Mouse (Mus musculus): ENCODE data around the gene Gm30191. TPM values are rescaled to one million over a fixed set of nuclear protein-coding genes. Genes with fewer than 3 reads are reported as not detected.
A peak's percentile ranks its signal among the peaks of the same experiment; 100 is the strongest.

Gm30191 gene
- polyA plus RNA-seq, 1 experiment from 2014 or later: not detected

- no peak for ATAC-seq (ENCODE audit: insufficient number of reproducible peaks, low FRiP score, low TSS enrichment, low read depth)
- peaks cover 12% of the 10 kb centered on the region for H3K36me3 ChIP-seq
- peaks cover 4% of the 10 kb centered on the region; the same call in 1 of the 2 replicates for H3K4me1 ChIP-seq
- WGBS: 14% methylated on average over 13 of the region's 13 CpGs
- peak overlapping the region; percentile 38 for H3K4me2 ChIP-seq
- H3K4me3 ChIP-seq: peak overlapping the region; percentile 11; the same call in 1 of the 2 replicates
- H3K27me3 ChIP-seq: no peaks in the 10 kb centered on the region
- no peak overlapping the region for H3K27ac ChIP-seq
- no peaks in the 10 kb centered on the region for H3K9me3 ChIP-seq
- no peak overlapping the region for H3K9ac ChIP-seq
These were observed 26.1 kb downstream of the Gm30191 start for GRCm38 (mm10) chr4:134272731-134273416.

- Histone ChIP-seq H3K4me1 (peaks cover 4% of the 10 kb centered on the region; the same call in 1 of the 2 replicates), H3K27ac (peak overlapping the region; percentile 34; the same call in 1 of the 2 replicates), H3K36me3 (peaks cover 19% of the 10 kb centered on the region), H3K4me3 (peak overlapping the region; percentile 11; the same call in 1 of the 2 replicates), H3K27me3 (no peaks in the 10 kb centered on the region), H3K9me3 (no peaks in the 10 kb centered on the region), H3K9ac (no peak overlapping the region), H3K4me2 (peak overlapping the region; percentile 38)
- ATAC-seq (ENCODE audit: insufficient number of reproducible peaks, low FRiP score, low TSS enrichment, low read depth): no peak
- WGBS: 4% methylated on average over 14 of the region's 14 CpGs
These were observed 26.9 kb downstream of the Gm30191 start for GRCm38 (mm10) chr4:134273417-134274345.

- Histone ChIP-seq H3K27me3 (no peaks in the 10 kb centered on the region), H3K36me3 (peaks cover 30% of the 10 kb centered on the region), H3K9me3 (no peaks in the 10 kb centered on the region), H3K4me2 (no peak overlapping the region), H3K9ac (no peak overlapping the region), H3K4me3 (no peak overlapping the region), H3K27ac (no peak overlapping the region), H3K4me1 (peaks cover 24% of the 10 kb centered on the region)
- no peak for ATAC-seq (ENCODE audit: insufficient number of reproducible peaks, low FRiP score, low TSS enrichment, low read depth)
- 86% methylated on average over 2 of the region's 2 CpGs for WGBS
These were observed 38.2 kb downstream of the Gm30191 start for GRCm38 (mm10) chr4:134284942-134285341.

GRCm38 (mm10) chr4:134286226-134287167, 39.8 kb downstream of the Gm30191 start:
- H3K4me1 ChIP-seq: peaks cover 24% of the 10 kb centered on the region
- no peaks in the 10 kb centered on the region for H3K27me3 ChIP-seq
- H3K36me3 ChIP-seq: peaks cover 19% of the 10 kb centered on the region
- ATAC-seq (ENCODE audit: insufficient number of reproducible peaks, low FRiP score, low TSS enrichment, low read depth): peak; percentile 30
- peak overlapping the region; percentile 99 for H3K27ac ChIP-seq
- 3% methylated on average over 54 of the region's 59 CpGs for WGBS
- H3K9ac ChIP-seq: peak overlapping the region; percentile 98
- H3K4me3 ChIP-seq: peak overlapping the region; percentile 98
- H3K4me2 ChIP-seq: peak overlapping the region; percentile 87
- no peaks in the 10 kb centered on the region for H3K9me3 ChIP-seq

GRCm38 (mm10) chr4:134287168-134287564, 40.4 kb downstream of the Gm30191 start:
- peak overlapping the region; percentile 87 for H3K4me2 ChIP-seq
- H3K27me3 ChIP-seq: no peaks in the 10 kb centered on the region
- peak; percentile 94 for ATAC-seq (ENCODE audit: insufficient number of reproducible peaks, low FRiP score, low TSS enrichment, low read depth)
- peaks cover 24% of the 10 kb centered on the region for H3K4me1 ChIP-seq
- H3K27ac ChIP-seq: peak overlapping the region; percentile 99
- peak overlapping the region; percentile 98 for H3K9ac ChIP-seq
- no peaks in the 10 kb centered on the region for H3K9me3 ChIP-seq
- H3K36me3 ChIP-seq: peaks cover 14% of the 10 kb centered on the region
- peak overlapping the region; percentile 98 for H3K4me3 ChIP-seq
- WGBS: 0% methylated on average over 30 of the region's 59 CpGs

GRCm38 (mm10) chr4:134287575-134288025, 40.9 kb downstream of the Gm30191 start, which contains the start of gene Pdik1l:
Gene Pdik1l, minus strand, starts transcription at chr4:134287895.
- Histone ChIP-seq H3K9ac (peak within 1 kb of the TSS; percentile 98), H3K4me2 (peak within 1 kb of the TSS; percentile 87), H3K4me1 (peaks cover 24% of the 10 kb centered on the region), H3K27ac (peak within 1 kb of the TSS; percentile 99), H3K27me3 (no peaks in the 10 kb centered on the region), H3K4me3 (peak within 1 kb of the TSS; percentile 98), H3K9me3 (no peaks in the 10 kb centered on the region), H3K36me3 (peaks cover 13% of the 10 kb centered on the region)
- WGBS: under 1% methylated on average over 37 of the region's 43 CpGs
- ATAC-seq (ENCODE audit: insufficient number of reproducible peaks, low FRiP score, low TSS enrichment, low read depth): peak; percentile 66

GRCm38 (mm10) chr4:134288397-134289256, 41.9 kb downstream of the Gm30191 start:
- peaks cover 8% of the 10 kb centered on the region for H3K36me3 ChIP-seq
- 23% methylated on average over 11 of the region's 11 CpGs for WGBS
- H3K27ac ChIP-seq: peak overlapping the region; percentile 99; the same call in 1 of the 2 replicates
- H3K9ac ChIP-seq: peak overlapping the region; percentile 91
- peak overlapping the region; percentile 79 for H3K4me2 ChIP-seq
- H3K9me3 ChIP-seq: no peaks in the 10 kb centered on the region
- peaks cover 6% of the 10 kb centered on the region; the same call in 1 of the 2 replicates for H3K27me3 ChIP-seq
- ATAC-seq (ENCODE audit: insufficient number of reproducible peaks, low FRiP score, low TSS enrichment, low read depth): no peak
- H3K4me1 ChIP-seq: peaks cover 24% of the 10 kb centered on the region
- H3K4me3 ChIP-seq: peak overlapping the region; percentile 98

GRCm38 (mm10) chr4:134292067-134292466, 45.3 kb downstream of the Gm30191 start:
- peaks cover 10% of the 10 kb centered on the region; the same call in 1 of the 2 replicates for H3K27me3 ChIP-seq
- H3K36me3 ChIP-seq: no peaks in the 10 kb centered on the region
- peaks cover 13% of the 10 kb centered on the region for H3K4me1 ChIP-seq
- H3K9me3 ChIP-seq: no peaks in the 10 kb centered on the region
- H3K4me3 ChIP-seq: no peak overlapping the region
- no peak overlapping the region for H3K9ac ChIP-seq
- no peak for ATAC-seq (ENCODE audit: insufficient number of reproducible peaks, low FRiP score, low TSS enrichment, low read depth)
- H3K4me2 ChIP-seq: no peak overlapping the region
- no peak overlapping the region for H3K27ac ChIP-seq
- 14% methylated on average over 7 of the region's 7 CpGs for WGBS

- Histone ChIP-seq H3K36me3 (no peaks in the 10 kb centered on the region), H3K4me2 (no peak overlapping the region), H3K27ac (no peak overlapping the region), H3K9me3 (no peaks in the 10 kb centered on the region), H3K9ac (no peak overlapping the region), H3K4me1 (peaks cover 8% of the 10 kb centered on the region), H3K27me3 (peaks cover 10% of the 10 kb centered on the region; the same call in 1 of the 2 replicates), H3K4me3 (no peak overlapping the region)
- WGBS: 67% methylated on average over 18 of the region's 18 CpGs
- no peak for ATAC-seq (ENCODE audit: insufficient number of reproducible peaks, low FRiP score, low TSS enrichment, low read depth)
These were observed 46.4 kb downstream of the Gm30191 start for GRCm38 (mm10) chr4:134293061-134293691.

- ATAC-seq (ENCODE audit: insufficient number of reproducible peaks, low FRiP score, low TSS enrichment, low read depth): no peak
- H3K4me1 ChIP-seq: peaks cover 3% of the 10 kb centered on the region
- H3K27ac ChIP-seq: no peak overlapping the region
- H3K27me3 ChIP-seq: peaks cover 10% of the 10 kb centered on the region; the same call in 1 of the 2 replicates
- H3K9ac ChIP-seq: no peak overlapping the region
- H3K36me3 ChIP-seq: no peaks in the 10 kb centered on the region
- no peak overlapping the region for H3K4me3 ChIP-seq
- H3K9me3 ChIP-seq: no peaks in the 10 kb centered on the region
- H3K4me2 ChIP-seq: no peak overlapping the region
- WGBS: 45% methylated on average over 9 of the region's 9 CpGs
These were observed 47.0 kb downstream of the Gm30191 start for GRCm38 (mm10) chr4:134293692-134294163.
